Mouse (Mus musculus) limb, embryonic 10.5 days (tissue): Measurements from ENCODE around the gene Ppp2r2c. TPM values are rescaled to one million over a fixed set of nuclear protein-coding genes. Genes with fewer than 3 reads are reported as not detected.
A peak's percentile ranks its signal among the peaks of the same experiment; 100 is the strongest.

Experiments
- DNase-seq: peaks from one replicate; pipeline ENCODE4 v3.0.0-alpha.2; 2017; ENCODE audit warnings: low spot score
- H3K27ac ChIP-seq: fragments of 300-500 bp; sonication (generic); 2 replicates; pipeline ENCODE4 v1.5.1; 2016; ENCODE audit warnings: mild to moderate bottlenecking
- H3K27me3 ChIP-seq: fragments of 300-500 bp; sonication (generic); 2 replicates; pipeline ENCODE4 v1.6.1; 2016; ENCODE audit warnings: low read depth, mild to moderate bottlenecking; ENCODE audit not compliant: poor library complexity, severe bottlenecking
- H3K36me3 ChIP-seq: fragments of 300-500 bp; sonication (generic); 2 replicates; pipeline ENCODE4 v1.6.1; 2016; ENCODE audit warnings: mild to moderate bottlenecking, moderate library complexity
- H3K4me1 ChIP-seq: fragments of 300-500 bp; sonication (generic); 2 replicates; pipeline ENCODE4 v1.6.1; 2016
- H3K4me3 ChIP-seq: fragments of 300-500 bp; sonication (generic); 2 replicates; pipeline ENCODE4 v1.5.1; 2016; ENCODE audit warnings: mild to moderate bottlenecking, moderate library complexity
- H3K9me3 ChIP-seq: fragments of 300-500 bp; sonication (generic); replicated peaks from 2 replicates; pipeline ENCODE4 v1.6.1; 2016; ENCODE audit warnings: mild to moderate bottlenecking
- WGBS: fragments of 180-500 bp; shearing (Covaris S2); methylation state at CpG from one replicate; pipeline ENCODE4 v1.1.7; 2016; 5-methylcytosine and 5-hydroxymethylcytosine counted together
- polyA plus RNA-seq: library from polyadenylated mRNA; unstranded; fragments of >200 nt; fragmentation: Nextera tagmentation; extraction: Ambion mirVana; gene quantifications from 2 replicates; pipeline ENCODE4 v1.2.1, GENCODE M21; 2016

Gene Ppp2r2c
- polyA plus RNA-seq, 1 experiment from 2014 or later = 0.23 TPM

DNA sequence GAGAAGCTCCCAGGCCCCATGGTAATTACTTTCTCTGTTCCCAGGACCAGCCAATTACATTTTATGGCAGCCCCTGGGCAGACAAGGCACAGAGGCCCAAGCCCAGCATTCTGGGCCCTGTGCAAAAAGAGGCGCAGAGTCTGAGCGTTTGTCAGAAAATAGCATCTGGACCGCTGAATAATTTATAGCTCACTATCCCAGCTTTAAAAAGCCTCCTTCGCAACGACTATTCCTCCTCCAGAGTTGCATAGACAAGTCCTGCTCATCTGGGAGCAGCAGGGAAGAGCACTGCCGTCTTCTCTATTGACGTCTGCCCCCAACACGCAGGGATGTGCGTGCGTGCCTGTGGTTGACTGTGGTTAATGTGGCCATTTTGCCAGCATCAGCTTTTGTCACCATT is 23.8 kb upstream of the Ppp2r2c start:
- no peak for DNase-seq

DNA sequence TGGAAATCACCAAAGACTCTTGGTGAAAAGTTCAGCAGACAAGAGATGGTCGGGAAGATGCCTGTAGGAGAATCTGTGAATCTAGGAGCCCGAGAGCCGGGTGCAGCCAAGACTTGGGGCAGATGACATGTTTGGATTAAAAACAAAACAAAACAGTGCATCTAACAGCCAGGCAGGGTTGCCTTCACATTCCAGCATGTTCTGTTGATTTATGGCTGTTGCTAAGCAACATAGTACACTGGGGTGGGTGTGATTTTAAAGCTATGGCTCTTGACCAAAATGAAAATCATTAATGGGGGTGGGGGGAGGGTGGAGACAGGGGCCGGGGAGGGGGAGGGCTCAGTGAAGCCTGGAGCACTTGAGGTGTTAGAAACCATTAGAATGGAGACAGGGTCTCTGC is 16.7 kb upstream of the Ppp2r2c start:
- WGBS = 68% methylated on average over 4 of the region's 4 CpGs
- Histone ChIP-seq H3K4me1 (peaks cover 11% of the 10 kb centered on the region; the same call in 1 of the 2 replicates), H3K4me3 (no peak overlapping the region), H3K9me3 (no peaks in the 10 kb centered on the region), H3K27ac (no peak overlapping the region), H3K27me3 (no peaks in the 10 kb centered on the region), H3K36me3 (no peaks in the 10 kb centered on the region)
- no peak for DNase-seq

More for the DNA sequence above, 23.8 kb upstream of the Ppp2r2c start:
- no peaks in the 10 kb centered on the region for H3K9me3 ChIP-seq
- no peak overlapping the region for H3K27ac ChIP-seq
- no peak overlapping the region for H3K4me3 ChIP-seq
- H3K36me3 ChIP-seq = no peaks in the 10 kb centered on the region
- H3K27me3 ChIP-seq = no peaks in the 10 kb centered on the region
- WGBS = 67% methylated on average over 10 of the region's 10 CpGs
- no peaks in the 10 kb centered on the region for H3K4me1 ChIP-seq

DNA sequence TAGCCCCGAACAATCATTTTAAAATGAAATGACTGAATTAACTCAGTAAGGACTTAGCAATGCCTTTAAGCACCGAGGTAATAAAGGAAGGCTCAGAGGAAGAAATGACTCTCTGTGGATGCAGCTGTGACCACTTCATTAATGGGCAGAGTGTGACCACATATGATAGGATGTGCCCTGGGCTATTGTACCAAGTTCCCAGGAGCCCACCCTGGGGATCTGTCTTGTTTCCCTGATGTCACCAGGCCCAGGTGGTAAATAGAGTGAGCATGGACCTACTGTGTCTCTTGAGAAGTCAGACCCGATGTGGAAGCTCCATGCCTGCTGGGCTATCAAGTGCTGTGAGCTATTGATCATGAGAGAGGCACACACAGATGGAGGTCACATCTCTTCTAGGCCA is 13.1 kb upstream of the Ppp2r2c start:
- H3K27ac ChIP-seq = no peak overlapping the region
- H3K4me3 ChIP-seq = no peak overlapping the region
- H3K36me3 ChIP-seq = no peaks in the 10 kb centered on the region
- no peaks in the 10 kb centered on the region for H3K27me3 ChIP-seq
- 93% methylated on average over 3 of the region's 3 CpGs for WGBS
- no peaks in the 10 kb centered on the region for H3K9me3 ChIP-seq
- DNase-seq = no peak
- peaks cover 6% of the 10 kb centered on the region; the same call in 1 of the 2 replicates for H3K4me1 ChIP-seq

DNA sequence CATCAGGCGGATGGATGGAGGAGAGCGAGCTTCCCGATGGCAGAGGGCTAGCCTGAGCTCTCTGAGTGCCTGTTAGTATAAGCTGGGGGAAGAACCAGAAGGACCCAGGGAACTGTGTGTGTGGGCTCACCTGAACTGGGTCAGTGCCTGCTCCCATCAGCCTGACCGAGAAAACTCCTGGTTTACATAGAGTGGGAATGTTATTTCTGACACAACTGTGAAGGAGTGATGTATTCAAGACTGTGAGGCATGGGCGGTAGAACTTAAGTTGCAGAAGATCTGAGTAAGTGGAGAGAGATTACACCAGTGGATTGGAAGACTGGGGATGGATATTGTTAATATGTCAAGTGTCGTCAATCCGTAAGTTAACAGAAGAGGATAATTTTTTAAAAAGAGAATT is 11.8 kb upstream of the Ppp2r2c start:
- 0 out of 2 replicates have a peak, but pooled peaks cover 3% of the 10 kb centered on the region for H3K4me1 ChIP-seq
- no peak overlapping the region for H3K4me3 ChIP-seq
- no peak for DNase-seq
- H3K36me3 ChIP-seq = no peaks in the 10 kb centered on the region
- H3K9me3 ChIP-seq = no peaks in the 10 kb centered on the region
- 94% methylated on average over 7 of the region's 7 CpGs for WGBS
- no peak overlapping the region for H3K27ac ChIP-seq
- H3K27me3 ChIP-seq = no peaks in the 10 kb centered on the region

DNA sequence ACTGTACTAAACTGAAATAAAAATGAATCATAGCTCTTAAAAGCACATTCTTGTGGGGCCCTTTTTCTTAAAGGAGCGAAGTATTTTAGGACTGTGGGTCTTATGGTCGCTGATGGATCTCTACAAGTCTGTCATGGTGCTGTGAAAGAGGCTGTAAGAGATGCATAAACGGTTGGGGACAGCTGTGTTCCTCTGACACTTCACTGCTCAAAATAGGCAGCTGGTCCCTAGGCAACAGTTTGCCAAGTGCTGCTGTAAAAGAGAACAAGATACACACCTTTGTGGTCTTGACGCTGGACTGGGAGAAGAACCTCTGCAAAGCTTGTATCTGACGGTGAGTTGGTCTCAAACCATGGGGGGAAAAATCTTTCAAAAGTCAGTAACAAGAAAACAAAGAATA is 10.8 kb upstream of the Ppp2r2c start:
- 84% methylated on average over 5 of the region's 5 CpGs for WGBS
- DNase-seq = no peak
- no peaks in the 10 kb centered on the region for H3K4me1 ChIP-seq
- H3K9me3 ChIP-seq = no peaks in the 10 kb centered on the region
- H3K27ac ChIP-seq = no peak overlapping the region
- H3K36me3 ChIP-seq = no peaks in the 10 kb centered on the region
- no peak overlapping the region for H3K4me3 ChIP-seq
- H3K27me3 ChIP-seq = peaks cover 1% of the 10 kb centered on the region; the same call in 1 of the 2 replicates

DNA sequence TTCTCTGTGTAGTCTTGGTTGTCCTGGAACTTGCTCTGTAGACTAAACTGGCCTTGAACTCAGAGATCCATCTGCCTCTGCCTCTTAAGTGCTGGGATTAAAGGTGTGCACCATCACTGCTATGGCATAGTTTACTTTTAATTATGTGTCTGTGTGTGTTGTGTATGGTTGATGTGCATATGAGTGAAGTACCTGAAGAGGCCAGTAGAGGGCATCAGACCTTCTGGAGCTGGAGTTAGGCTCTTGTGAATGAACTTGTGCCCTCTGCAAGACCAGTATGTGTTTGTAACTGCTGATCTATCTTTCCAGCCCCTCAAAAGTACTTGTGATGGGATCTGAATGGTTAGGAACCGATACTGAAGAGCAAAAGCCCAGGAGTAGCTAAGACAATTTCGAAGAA is 7.2 kb upstream of the Ppp2r2c start:
- H3K4me1 ChIP-seq = no peaks in the 10 kb centered on the region
- peaks cover 37% of the 10 kb centered on the region for H3K27me3 ChIP-seq
- WGBS = 94% methylated on average over 2 of the region's 2 CpGs
- H3K9me3 ChIP-seq = no peaks in the 10 kb centered on the region
- no peak for DNase-seq
- no peak overlapping the region for H3K4me3 ChIP-seq
- H3K27ac ChIP-seq = no peak overlapping the region
- no peaks in the 10 kb centered on the region for H3K36me3 ChIP-seq

DNA sequence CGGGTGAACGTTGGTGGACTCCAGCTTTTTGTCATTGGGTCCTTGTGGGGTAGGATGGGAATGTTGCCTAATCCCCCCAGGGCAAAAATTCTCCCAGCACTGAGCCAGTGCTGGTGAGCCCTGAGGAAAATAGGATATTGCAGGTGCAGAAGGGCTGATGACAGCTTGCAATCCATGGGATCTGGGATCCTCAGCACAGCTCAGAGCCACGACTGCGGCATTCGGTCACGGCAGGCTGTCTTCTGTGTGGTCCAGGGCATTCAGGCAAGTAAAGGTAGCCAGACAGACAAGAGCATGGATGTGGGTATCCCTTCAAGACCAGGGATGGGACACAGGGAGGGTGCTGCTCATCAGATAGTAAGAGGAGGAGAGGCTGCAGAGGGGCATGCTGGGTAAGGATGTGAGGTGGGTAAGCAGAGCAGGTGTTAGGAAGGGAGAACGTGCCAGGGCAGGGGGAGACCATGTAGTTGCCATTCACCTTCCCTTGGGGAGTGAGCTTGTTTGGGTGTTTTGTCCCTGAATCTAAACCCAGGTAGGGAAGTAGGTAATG is 1.5 kb upstream of the Ppp2r2c start:
- Histone ChIP-seq H3K4me1 (peaks cover 22% of the 10 kb centered on the region), H3K9me3 (no peaks in the 10 kb centered on the region), H3K27me3 (peaks cover 94% of the 10 kb centered on the region), H3K36me3 (no peaks in the 10 kb centered on the region), H3K4me3 (no peak overlapping the region), H3K27ac (no peak overlapping the region)
- WGBS = 68% methylated on average over 7 of the region's 7 CpGs
- no peak for DNase-seq

DNA sequence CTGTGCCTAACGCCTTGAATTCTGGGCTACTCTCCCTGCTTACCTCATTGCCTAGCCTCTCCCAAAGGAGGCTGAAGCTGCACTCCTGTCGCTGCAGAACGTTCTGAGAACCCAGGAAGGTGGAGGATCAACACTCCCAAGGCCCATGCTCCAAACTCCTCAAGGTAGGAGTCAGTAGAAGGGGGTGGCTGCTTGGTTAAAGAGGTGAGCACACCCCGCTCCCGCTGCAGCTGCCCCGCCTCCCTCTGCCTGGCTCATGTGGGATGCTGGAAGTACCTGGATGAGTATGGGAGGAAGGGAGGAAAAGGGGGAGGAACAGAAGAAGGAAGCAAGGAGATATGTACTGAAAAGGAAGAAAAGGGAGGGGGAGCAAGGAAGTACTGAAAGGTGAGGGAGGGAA is 752 bp upstream of the Ppp2r2c start:
- Histone ChIP-seq H3K4me1 (peaks cover 22% of the 10 kb centered on the region), H3K27me3 (peaks cover 100% of the 10 kb centered on the region), H3K27ac (no peak overlapping the region), H3K9me3 (no peaks in the 10 kb centered on the region), H3K4me3 (no peak overlapping the region), H3K36me3 (no peaks in the 10 kb centered on the region)
- 8% methylated on average over 6 of the region's 6 CpGs for WGBS
- DNase-seq = no peak

DNA sequence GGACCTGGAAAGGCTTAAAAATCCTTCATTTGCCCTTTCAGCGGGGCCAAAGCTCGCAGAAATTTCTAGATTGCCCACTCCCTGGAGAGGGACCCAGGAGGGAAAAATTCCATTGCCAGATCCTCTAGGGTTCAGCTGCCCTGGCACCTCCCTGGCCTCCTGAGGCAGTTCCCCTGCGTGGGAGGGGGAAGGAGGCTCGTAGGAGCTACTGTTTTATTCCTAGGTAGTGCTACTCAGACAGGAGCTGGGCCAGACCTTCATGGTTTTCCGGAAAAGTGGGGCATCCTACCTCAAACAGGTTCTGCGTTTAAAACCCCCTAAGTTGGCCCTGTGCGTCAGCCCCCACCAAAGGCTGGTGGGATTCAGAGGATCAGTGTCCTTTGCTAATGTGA is 869 bp downstream of the Ppp2r2c start:
- H3K36me3 ChIP-seq = no peaks in the 10 kb centered on the region
- H3K27ac ChIP-seq = no peak overlapping the region
- DNase-seq = peak; percentile 39
- H3K4me1 ChIP-seq = peaks cover 22% of the 10 kb centered on the region
- H3K4me3 ChIP-seq = peak overlapping the region; percentile 53
- H3K9me3 ChIP-seq = no peaks in the 10 kb centered on the region
- WGBS = 3% methylated on average over 7 of the region's 7 CpGs
- H3K27me3 ChIP-seq = peaks cover 100% of the 10 kb centered on the region

DNA sequence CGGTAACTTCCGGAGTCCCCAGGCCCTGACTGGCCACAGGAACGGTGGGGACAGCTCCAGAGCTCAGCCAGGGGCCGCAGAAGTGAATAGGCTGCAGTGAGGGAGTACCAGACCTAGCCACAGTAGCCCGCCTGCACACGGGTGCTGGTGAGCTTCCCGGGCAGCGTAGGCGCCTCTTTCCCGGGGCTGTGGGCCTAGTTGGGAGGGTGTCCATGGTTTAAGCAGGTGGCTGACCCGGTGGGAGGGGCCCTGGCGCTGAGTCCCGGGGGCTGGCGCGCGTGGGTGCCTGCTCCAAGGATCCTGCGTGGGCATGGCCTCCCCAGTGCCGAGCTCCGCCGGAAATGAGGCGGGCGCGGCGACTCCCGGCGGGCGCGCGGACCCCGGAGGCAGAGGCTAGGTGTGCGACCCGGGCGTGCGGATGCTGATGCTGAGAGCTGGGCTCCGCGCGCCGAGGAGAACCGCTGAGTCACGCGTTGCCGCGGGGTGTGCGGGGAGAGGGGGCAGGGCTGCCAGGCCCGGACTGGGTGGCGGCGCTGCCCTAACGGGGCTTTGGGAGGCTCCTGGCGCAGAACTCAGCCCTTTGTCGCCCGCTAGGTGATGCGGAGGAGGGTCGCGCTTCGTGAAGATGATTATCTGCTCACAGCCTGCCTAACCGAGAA is 1.4 kb downstream of the Ppp2r2c start:
- H3K4me3 ChIP-seq = peak overlapping the region; percentile 53
- no peak overlapping the region for H3K27ac ChIP-seq

DNA sequence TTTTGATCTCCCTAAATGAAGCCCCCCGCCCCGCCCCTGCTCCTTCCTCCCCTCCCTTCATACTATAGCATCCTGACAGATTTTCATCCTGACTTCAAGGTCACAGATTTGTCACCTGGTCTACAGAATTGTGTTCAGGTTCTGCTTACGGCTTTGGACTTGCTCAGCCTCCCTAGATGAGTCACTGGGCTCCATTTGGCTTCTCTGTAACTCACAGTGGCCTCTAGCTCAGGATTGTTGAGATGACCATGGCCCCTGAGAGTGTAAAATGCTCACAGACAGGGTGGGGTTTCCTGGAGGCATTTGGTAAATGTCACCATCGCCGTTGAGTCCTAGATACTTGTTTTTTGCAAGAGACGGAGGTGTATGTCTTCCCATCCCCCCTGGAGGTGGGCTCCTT is 2.6 kb downstream of the Ppp2r2c start:
- DNase-seq = no peak
- 85% methylated on average over 6 of the region's 6 CpGs for WGBS
- Histone ChIP-seq H3K9me3 (no peaks in the 10 kb centered on the region), H3K27me3 (peaks cover 100% of the 10 kb centered on the region), H3K27ac (no peak overlapping the region), H3K4me3 (no peak overlapping the region), H3K4me1 (peaks cover 22% of the 10 kb centered on the region), H3K36me3 (no peaks in the 10 kb centered on the region)

More for the DNA sequence above, 1.4 kb downstream of the Ppp2r2c start:
- Histone ChIP-seq H3K27me3 (peaks cover 100% of the 10 kb centered on the region), H3K4me1 (peaks cover 22% of the 10 kb centered on the region), H3K36me3 (no peaks in the 10 kb centered on the region), H3K9me3 (no peaks in the 10 kb centered on the region)
- under 1% methylated on average over 56 of the region's 56 CpGs for WGBS
- DNase-seq = peak; percentile 54

DNA sequence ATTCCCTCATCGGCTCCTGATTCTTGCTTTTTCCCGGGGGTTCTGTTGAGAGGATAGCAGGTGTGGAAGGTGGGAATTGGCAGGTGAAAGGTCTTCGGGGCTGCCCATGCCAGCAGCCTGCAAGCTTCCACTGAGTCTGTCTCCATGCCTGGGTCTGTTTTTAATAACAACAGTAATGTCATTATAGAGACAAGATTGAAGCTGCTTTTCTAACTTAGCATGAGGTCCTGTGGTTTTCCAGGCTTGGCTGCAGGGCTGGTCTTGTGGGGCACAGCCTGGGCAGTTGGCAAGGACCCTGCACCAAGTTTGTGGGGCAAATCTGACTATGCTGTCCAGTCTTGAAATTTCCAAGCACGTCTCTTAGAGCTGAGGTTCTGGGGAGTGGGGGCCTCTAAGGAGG is 7.6 kb downstream of the Ppp2r2c start:
- Histone ChIP-seq H3K27ac (no peak overlapping the region), H3K4me1 (no peaks in the 10 kb centered on the region), H3K27me3 (peaks cover 77% of the 10 kb centered on the region), H3K4me3 (no peak overlapping the region), H3K36me3 (no peaks in the 10 kb centered on the region), H3K9me3 (no peaks in the 10 kb centered on the region)
- WGBS = 81% methylated on average over 4 of the region's 4 CpGs
- no peak for DNase-seq

DNA sequence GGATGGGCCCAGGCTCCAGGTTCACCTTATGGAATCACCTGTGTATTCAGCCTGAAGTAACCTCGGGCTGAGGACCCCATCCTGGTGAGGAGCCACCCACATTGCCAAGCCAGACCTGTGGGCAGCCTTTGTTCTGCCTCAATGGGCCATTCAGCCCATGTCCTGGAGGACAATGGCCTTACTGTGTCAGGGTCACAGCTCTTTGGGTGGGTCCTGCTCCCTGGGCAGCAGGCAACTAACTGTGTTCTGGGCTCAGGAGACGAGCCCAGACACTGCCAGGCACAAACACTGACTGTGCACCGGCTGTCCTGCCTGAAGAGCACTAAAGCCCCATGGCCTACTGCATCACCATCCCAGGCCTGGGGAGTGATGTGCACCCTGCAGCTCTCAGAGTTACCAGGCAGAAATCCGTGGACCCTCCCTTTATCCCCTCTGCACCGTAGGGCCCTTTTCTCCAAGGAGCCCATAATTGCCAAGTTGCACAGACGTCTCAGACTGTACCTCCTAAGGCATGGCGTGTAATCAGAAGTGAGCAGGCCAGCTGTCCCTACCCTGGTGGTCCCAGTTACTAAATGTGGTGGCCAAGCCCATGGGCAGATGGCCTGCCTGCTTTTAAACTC is 8.6 kb downstream of the Ppp2r2c start:
- no peak overlapping the region for H3K4me3 ChIP-seq
- H3K27ac ChIP-seq = no peak overlapping the region
- DNase-seq = no peak
- no peaks in the 10 kb centered on the region for H3K4me1 ChIP-seq
- H3K27me3 ChIP-seq = peaks cover 77% of the 10 kb centered on the region
- 72% methylated on average over 7 of the region's 7 CpGs for WGBS
- no peaks in the 10 kb centered on the region for H3K36me3 ChIP-seq
- H3K9me3 ChIP-seq = no peaks in the 10 kb centered on the region
